Comparison of ENCODE assay signal across 19 mouse cellular contexts in genomic region chr5:22399134-22399533, GRCm38 (mm10). TPM values are rescaled to one million over a fixed set of nuclear protein-coding genes. Genes with fewer than 3 reads are reported as not detected.
DNase-seq lines count a peak whose midpoint lies in the region; TF ChIP-seq lines count a peak whose summit lies in the region.
"Had no signal": no experiment of that assay in that cellular context is flagged by ENCODE, and none has a peak within 500 bp of the region (broad histone marks: within the 10 kb centered on the region; RNA-seq: fewer than 3 reads in every experiment).

No protein-coding gene starts in this region.

- H3K4me3 ChIP-seq in kidney, adult 2 months (ENCODE audit: insufficient read depth, low read depth, low read length), result no peak overlapping the region
- H3K4me3 ChIP-seq in ES-E14 (ENCODE audit: insufficient read depth in 1 of 2, low read depth in 1 of 2, low read length in 2 of 2, poor library complexity in 1 of 2, severe bottlenecking in 1 of 2), result no peak overlapping the region
- H3K4me3 ChIP-seq in heart, adult 2 months, result no peak overlapping the region
- H3K4me3 ChIP-seq: embryonic facial prominence, embryonic 12.5 days; forebrain, embryonic 10.5 days; hindbrain, embryonic 12.5 days; left cerebral cortex, adult 2 months; midbrain, embryonic 13.5 days had no signal

- intact Hi-C loops in heart, adult 2 months (cut with DNase I), result no loop called here

- H3K36me3 ChIP-seq in kidney, adult 2 months (ENCODE audit: control insufficient read depth, insufficient read depth, low read length), result no peaks in the 10 kb centered on the region
- H3K36me3 ChIP-seq in ES-E14 (ENCODE audit: control insufficient read depth, insufficient read depth, low read length, poor library complexity, severe bottlenecking), result no peaks in the 10 kb centered on the region
- no peaks in the 10 kb centered on the region for H3K36me3 ChIP-seq in heart, adult 2 months (ENCODE audit: control insufficient read depth, insufficient read depth, low read length)
- H3K36me3 ChIP-seq: embryonic facial prominence, embryonic 12.5 days; forebrain, embryonic 10.5 days; hindbrain, embryonic 12.5 days; midbrain, embryonic 13.5 days had no signal

- in situ Hi-C loops in ES-E14 (cut with MboI; ENCODE audit: low sequenced_read_pairs in 2 of 2, unreplicated experiment in 2 of 2), result no loop called here

- H3K79me2 ChIP-seq in heart, adult 2 months (replicated peaks; ENCODE audit: control insufficient read depth, insufficient read depth, low read length), result no peaks in the 10 kb centered on the region

- H3K4me1 ChIP-seq in kidney, adult 2 months (ENCODE audit: control insufficient read depth, insufficient read depth, low read length), result no peaks in the 10 kb centered on the region
- no peaks in the 10 kb centered on the region for H3K4me1 ChIP-seq in ES-E14 (ENCODE audit: control insufficient read depth in 2 of 2, insufficient read depth in 2 of 2, low read length in 2 of 2, poor library complexity in 1 of 2)
- H3K4me1 ChIP-seq in heart, adult 2 months (ENCODE audit: control insufficient read depth, insufficient read depth, low read length), result no peaks in the 10 kb centered on the region
- H3K4me1 ChIP-seq: embryonic facial prominence, embryonic 12.5 days; forebrain, embryonic 10.5 days; hindbrain, embryonic 12.5 days; midbrain, embryonic 13.5 days had no signal

- no peak for TF ChIP-seq POLR2A in kidney, adult 2 months (IDR thresholded peaks at IDR 0.05; ENCODE audit: low read depth, low read length)
- no peak for TF ChIP-seq POLR2A in heart, adult 2 months (IDR thresholded peaks at IDR 0.05; ENCODE audit: insufficient read depth, low read depth, low read length)

- no peak overlapping the region for H3K27ac ChIP-seq in kidney, adult 2 months (ENCODE audit: insufficient read depth, low read depth, low read length)
- no peak overlapping the region for H3K27ac ChIP-seq in ES-E14 (ENCODE audit: insufficient read depth, low read depth, low read length, poor library complexity, severe bottlenecking)
- H3K27ac ChIP-seq in heart, adult 2 months, result no peak overlapping the region
- H3K27ac ChIP-seq: embryonic facial prominence, embryonic 12.5 days; forebrain, embryonic 10.5 days; hindbrain, embryonic 12.5 days; left cerebral cortex, adult 2 months; macrophage; midbrain, embryonic 13.5 days had no signal

- H3K9ac ChIP-seq in ES-E14 (ENCODE audit: insufficient read depth, low read depth, low read length, poor library complexity, severe bottlenecking), result no peak overlapping the region
- no peak overlapping the region for H3K9ac ChIP-seq in heart, adult 2 months (ENCODE audit: low read depth, low read length)
- H3K9ac ChIP-seq: embryonic facial prominence, embryonic 12.5 days; hindbrain, embryonic 12.5 days; midbrain, embryonic 13.5 days had no signal

- DNase-seq in kidney, postnatal 4 days, result peak; percentile 60 to 65
- DNase-seq in kidney, adult 2 months, result no peak
- peak; percentile 7 for DNase-seq in ES-E14 (ENCODE audit: low read depth, low spot score)
- peak; percentile 40 for DNase-seq in embryo, embryonic 11 days
- peak; percentile 7 for DNase-seq in mesoderm, embryonic 11.5 days (ENCODE audit: low read depth, low spot score)
- no peak for DNase-seq in heart, adult 2 months
- DNase-seq in layer of hippocampus, postnatal 25 days (ENCODE audit: extremely low spot score in 1 of 2, low spot score in 1 of 2), result no peak
- no peak for DNase-seq in layer of hippocampus, adult 9-10 months (ENCODE audit: low spot score)
- DNase-seq: cerebellum, adult 18-20 months; heart, adult 18-20 months; lung, adult 18-20 months; right cerebral cortex, postnatal 25 days had no signal

- H3K9me3 ChIP-seq in ES-E14 (ENCODE audit: control insufficient read depth, insufficient read depth, low read depth, low read length), result no peaks in the 10 kb centered on the region
- H3K9me3 ChIP-seq: embryonic facial prominence, embryonic 12.5 days; forebrain, embryonic 10.5 days; hindbrain, embryonic 12.5 days; midbrain, embryonic 13.5 days had no signal

- H3K27me3 ChIP-seq in kidney, adult 2 months (replicated peaks; ENCODE audit: control insufficient read depth, insufficient read depth, low read length), result no peaks in the 10 kb centered on the region
- no peaks in the 10 kb centered on the region for H3K27me3 ChIP-seq in heart, adult 2 months (ENCODE audit: control insufficient read depth, insufficient read depth, low read length)
- H3K27me3 ChIP-seq: embryonic facial prominence, embryonic 12.5 days; hindbrain, embryonic 12.5 days; midbrain, embryonic 13.5 days had no signal

- no peak for TF ChIP-seq CTCF in kidney, adult 2 months (conservative IDR thresholded peaks at IDR 0.05; ENCODE audit: insufficient read depth, insufficient read length, low read depth, low read length)
- no peak for TF ChIP-seq CTCF in heart, adult 2 months (IDR thresholded peaks at IDR 0.05)

- 60% methylated on average over 2 of the region's 2 CpGs for WGBS in kidney, adult 2 months
- WGBS in heart, adult 2 months, result 63% methylated on average over 2 of the region's 2 CpGs

- TF ChIP-seq EP300 in heart, adult 2 months (IDR thresholded peaks at IDR 0.05; ENCODE audit: insufficient read depth, low read depth, low read length), result no peak

TF ChIP-seq in ES-E14, 5 proteins besides CTCF, POLR2A, EP300 and RAD21:
- TF ChIP-seq ZC3H11A (IDR thresholded peaks at IDR 0.05; ENCODE audit: borderline replicate concordance, low read depth, low read length), result no peak
- no peak for TF ChIP-seq ZNF384 (IDR thresholded peaks at IDR 0.05; ENCODE audit: low read depth, low read length)
- no peak for TF ChIP-seq HCFC1 (IDR thresholded peaks at IDR 0.05; ENCODE audit: borderline replicate concordance, insufficient read depth, low read length)
- TF ChIP-seq MAFK (IDR thresholded peaks at IDR 0.05; ENCODE audit: insufficient read depth, low read depth, low read length), result no peak
- TF ChIP-seq CHD2 (IDR thresholded peaks at IDR 0.05; ENCODE audit: low read depth, low read length), result no peak

RNA-seq across cellular contexts. Expression of gene Reln, which starts 54.6 kb away (rescaled TPM):
- 3.4 and 4.9 TPM in 2 replicates for polyA plus RNA-seq in kidney, adult 2 months (2012; rRNA removed)
- 2.1 and 2.5 TPM in 2 replicates for total RNA-seq in ES-E14 (2012; rRNA removed)
- total RNA-seq in heart, adult 2 months (2021), result 1 to 10 TPM; 2.6 to 4.0 TPM
- polyA plus RNA-seq in heart, adult 2 months (2012; rRNA removed), result 2.6 and 4.7 TPM in 2 replicates
- total RNA-seq in layer of hippocampus, postnatal 25 days (2021), result 10 to 100 TPM; 46.9 to 52.6 TPM
- polyA plus RNA-seq: macrophage, Patski had no signal

Comparison
In these comparisons a context has a peak if more than half of its experiments do, and no peak if none do; other contexts are left out.
1. DNase-seq: peak in kidney, postnatal 4 days (2 of 2), ES-E14 (single experiment), embryo, embryonic 11 days (single experiment) and mesoderm, embryonic 11.5 days (single experiment); none in kidney, adult 2 months (single experiment), heart, adult 2 months (0 of 2), layer of hippocampus, postnatal 25 days (0 of 2) and layer of hippocampus, adult 9-10 months (single experiment).
2. RNA of gene Reln, which starts 54.6 kb away (total RNA-seq): 46.9 to 52.6 TPM in layer of hippocampus, postnatal 25 days; 2.6 to 4.0 TPM in heart, adult 2 months and 2.1 to 2.5 TPM in ES-E14; every median in the first group is over 4 times any median in the second.